Mouse (Mus musculus) lung, adult 2 months (tissue): Measurements from ENCODE around the gene Gm11027.

Experiments used
- CTCF ChIP-seq: fragments of 200-500 bp; IDR thresholded peaks from 2 replicates; pipeline ENCODE4 v1.5.1; 2011; ENCODE audit warnings: mild to moderate bottlenecking, low read length, control low read depth; ENCODE audit not compliant: insufficient read depth
- POLR2A ChIP-seq: fragments of 200-500 bp; IDR thresholded peaks from 2 replicates; pipeline ENCODE4 v1.6.1; 2011; ENCODE audit warnings: low read depth, mild to moderate bottlenecking, control low read depth, low read length, borderline replicate concordance; ENCODE audit errors: extremely low read depth

- TF ChIP-seq POLR2A (no peak), CTCF (no peak)
Observed at GRCm38 (mm10) chr12:116293599-116294292, 18.6 kb downstream of the Gm11027 start.
